Mouse (Mus musculus): ENCODE data around the gene Gstm1. TPM values are rescaled to one million over a fixed set of nuclear protein-coding genes. Genes with fewer than 3 reads are reported as not detected.

Gene Gstm1
- polyA plus RNA-seq (2012; rRNA removed) = 33.4 and 38.5 TPM in 2 replicates

DNA sequence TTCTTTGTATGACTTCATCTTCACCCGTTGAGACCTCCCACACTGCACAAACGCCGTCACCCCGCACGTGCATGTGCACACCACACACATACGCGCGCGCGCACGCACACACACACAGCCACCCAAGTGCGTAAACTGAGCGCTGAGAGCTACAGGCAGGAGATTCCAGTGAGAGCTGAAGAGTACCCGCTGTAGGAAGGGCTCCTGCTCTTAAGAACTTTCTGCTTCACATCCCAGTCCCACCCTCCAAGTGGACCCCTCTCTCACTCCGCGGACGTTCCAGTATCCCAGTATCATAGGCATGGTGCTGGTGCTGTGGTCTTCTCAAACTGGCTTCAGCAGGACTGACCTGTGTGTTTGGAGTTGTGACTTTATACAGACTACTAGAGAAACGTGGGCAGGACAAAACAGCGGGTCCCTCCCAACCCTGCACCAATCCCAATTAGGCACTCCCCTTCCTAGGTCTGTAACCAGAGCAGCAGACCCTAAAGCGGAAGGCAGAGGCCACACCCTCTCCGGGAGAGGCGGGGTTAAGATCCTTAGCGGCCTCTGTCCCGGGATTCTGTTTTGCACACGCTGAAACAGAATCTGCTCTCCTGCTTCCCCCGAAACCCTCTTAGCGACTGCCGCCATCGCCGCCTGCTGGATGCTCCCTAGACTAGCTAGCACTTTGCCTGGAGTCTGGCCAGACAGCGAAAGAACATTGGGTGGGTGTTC, at the start of gene Gstm1:
Gene Gstm1 (minus strand): TSS at position 501 of the 717 bp plus-strand sequence.
- TF ChIP-seq CTCF (IDR thresholded peaks at IDR 0.05; ENCODE audit: borderline replicate concordance, extremely low read depth, insufficient read depth, insufficient read length) = peak; percentile 93
- TF ChIP-seq POLR2A (IDR thresholded peaks at IDR 0.05; ENCODE audit: borderline replicate concordance, extremely low read depth, insufficient read depth, insufficient read length, poor library complexity, severe bottlenecking) = no peak
- DNase-seq (ENCODE audit: low read depth) = peak; percentile 97

GRCm38 (mm10) chr3:108067370-108067934, 49.7 kb upstream of the Gstm1 start:
- TF ChIP-seq POLR2A (IDR thresholded peaks at IDR 0.05; ENCODE audit: borderline replicate concordance, extremely low read depth, insufficient read depth, insufficient read length, poor library complexity, severe bottlenecking) = no peak
- no peak for TF ChIP-seq CTCF (IDR thresholded peaks at IDR 0.05; ENCODE audit: borderline replicate concordance, extremely low read depth, insufficient read depth, insufficient read length)

DNA sequence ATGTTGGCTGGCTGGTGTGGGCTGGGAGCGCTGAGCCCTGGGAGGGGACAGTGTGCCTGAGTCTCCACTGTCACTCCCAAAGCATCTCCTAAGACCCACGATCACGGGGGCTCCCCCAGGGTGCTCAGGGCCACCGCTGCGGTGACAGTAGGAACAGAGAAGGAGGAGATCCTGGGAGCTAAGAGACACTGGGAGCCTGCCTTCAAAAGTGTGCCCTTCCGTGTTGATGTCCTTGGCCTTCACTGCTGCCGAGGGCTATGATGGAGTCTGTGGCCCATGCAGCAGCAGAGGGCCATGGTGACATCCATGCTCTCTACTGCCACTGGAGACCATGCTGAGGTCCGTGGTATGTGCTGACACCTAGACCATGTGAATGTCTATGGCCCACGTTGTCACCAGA, 47.8 kb upstream of the Gstm1 start:
- no peak for DNase-seq (ENCODE audit: low read depth)
- no peak for TF ChIP-seq POLR2A (IDR thresholded peaks at IDR 0.05; ENCODE audit: borderline replicate concordance, extremely low read depth, insufficient read depth, insufficient read length, poor library complexity, severe bottlenecking)
- no peak for TF ChIP-seq CTCF (IDR thresholded peaks at IDR 0.05; ENCODE audit: borderline replicate concordance, extremely low read depth, insufficient read depth, insufficient read length)

More at GRCm38 (mm10) chr3:108067370-108067934, 49.7 kb upstream of the Gstm1 start:
- DNase-seq (ENCODE audit: low read depth) = no peak

- no peak for TF ChIP-seq POLR2A (IDR thresholded peaks at IDR 0.05; ENCODE audit: borderline replicate concordance, extremely low read depth, insufficient read depth, insufficient read length, poor library complexity, severe bottlenecking)
- TF ChIP-seq CTCF (IDR thresholded peaks at IDR 0.05; ENCODE audit: borderline replicate concordance, extremely low read depth, insufficient read depth, insufficient read length) = no peak
- no peak for DNase-seq (ENCODE audit: low read depth)
Measured at GRCm38 (mm10) chr3:108064672-108065071, 46.9 kb upstream of the Gstm1 start.

DNA sequence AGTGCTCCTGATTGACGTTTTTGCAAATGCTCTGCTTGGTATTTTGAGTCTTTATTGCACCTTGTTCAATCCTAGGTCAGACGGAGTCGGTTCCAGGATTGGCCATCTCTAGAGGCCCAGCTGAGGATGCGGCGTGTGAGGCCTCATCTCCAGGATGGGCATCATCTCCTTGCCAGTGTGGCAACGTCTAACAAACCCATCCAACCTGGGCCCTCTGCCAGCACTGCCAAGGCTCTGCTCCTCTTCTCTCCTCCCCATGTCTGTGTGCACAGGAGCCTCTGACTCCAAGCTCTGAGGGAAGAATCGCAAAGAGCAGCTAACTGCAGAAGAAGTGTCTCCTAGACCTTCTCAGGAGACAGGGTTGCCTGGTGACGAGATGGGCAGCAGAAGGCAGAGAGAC, 44.9 kb upstream of the Gstm1 start:
- DNase-seq (ENCODE audit: low read depth) = no peak
- TF ChIP-seq POLR2A (IDR thresholded peaks at IDR 0.05; ENCODE audit: borderline replicate concordance, extremely low read depth, insufficient read depth, insufficient read length, poor library complexity, severe bottlenecking) = no peak
- no peak for TF ChIP-seq CTCF (IDR thresholded peaks at IDR 0.05; ENCODE audit: borderline replicate concordance, extremely low read depth, insufficient read depth, insufficient read length)

- peak; percentile 49; the same call in 1 of the 2 replicates for TF ChIP-seq CTCF (IDR thresholded peaks at IDR 0.05; ENCODE audit: borderline replicate concordance, extremely low read depth, insufficient read depth, insufficient read length)
- no peak for TF ChIP-seq POLR2A (IDR thresholded peaks at IDR 0.05; ENCODE audit: borderline replicate concordance, extremely low read depth, insufficient read depth, insufficient read length, poor library complexity, severe bottlenecking)
- DNase-seq (ENCODE audit: low read depth) = peak; percentile 88
Measured at GRCm38 (mm10) chr3:108061420-108061819, 43.6 kb upstream of the Gstm1 start.

DNA sequence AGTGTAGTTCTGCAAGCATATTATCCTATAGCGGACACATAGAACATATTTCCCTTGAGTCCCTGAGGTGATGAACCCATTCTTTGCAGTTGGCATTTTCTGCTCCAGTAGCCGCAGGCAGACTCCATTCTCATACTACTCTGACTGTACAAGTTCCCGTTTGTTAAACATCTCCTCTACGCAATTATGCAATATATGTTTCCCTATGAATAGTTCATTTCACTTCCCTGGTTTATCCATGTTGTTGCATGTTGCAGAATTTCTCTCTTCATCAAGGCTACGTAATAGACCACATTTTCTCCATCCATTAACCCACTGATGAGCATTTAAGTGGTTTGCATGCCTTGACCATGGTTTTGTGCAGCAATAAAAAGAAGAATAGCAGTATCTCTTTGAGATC, 32.7 kb upstream of the Gstm1 start:
- no peak for DNase-seq (ENCODE audit: low read depth)
- TF ChIP-seq CTCF (IDR thresholded peaks at IDR 0.05; ENCODE audit: borderline replicate concordance, extremely low read depth, insufficient read depth, insufficient read length) (no peak), POLR2A (IDR thresholded peaks at IDR 0.05; ENCODE audit: borderline replicate concordance, extremely low read depth, insufficient read depth, insufficient read length, poor library complexity, severe bottlenecking) (no peak)

DNA sequence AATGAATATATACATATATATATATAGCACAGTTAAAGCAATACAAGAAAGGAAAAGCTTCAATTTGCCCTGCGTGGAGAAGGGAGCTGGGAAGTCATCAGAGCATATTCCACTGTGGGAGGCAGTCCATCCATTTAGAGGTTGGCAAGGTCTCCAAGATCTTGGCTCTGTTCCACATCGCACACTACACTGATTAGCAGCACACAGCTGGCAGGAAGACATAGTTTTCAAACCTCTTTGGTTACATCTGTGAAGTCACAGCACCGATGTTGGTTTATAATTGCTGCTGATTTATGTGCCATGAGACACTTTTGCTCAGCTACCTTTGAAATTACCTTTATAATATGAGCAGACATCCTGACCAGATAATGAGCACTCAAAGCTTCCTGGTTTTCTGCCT, 30.5 kb upstream of the Gstm1 start:
- DNase-seq (ENCODE audit: low read depth) = peak; percentile 29
- TF ChIP-seq CTCF (IDR thresholded peaks at IDR 0.05; ENCODE audit: borderline replicate concordance, extremely low read depth, insufficient read depth, insufficient read length) (no peak), POLR2A (IDR thresholded peaks at IDR 0.05; ENCODE audit: borderline replicate concordance, extremely low read depth, insufficient read depth, insufficient read length, poor library complexity, severe bottlenecking) (no peak)

GRCm38 (mm10) chr3:108046944-108047655, 29.3 kb upstream of the Gstm1 start:
- no peak for DNase-seq (ENCODE audit: low read depth)
- no peak for TF ChIP-seq POLR2A (IDR thresholded peaks at IDR 0.05; ENCODE audit: borderline replicate concordance, extremely low read depth, insufficient read depth, insufficient read length, poor library complexity, severe bottlenecking)
- TF ChIP-seq CTCF (IDR thresholded peaks at IDR 0.05; ENCODE audit: borderline replicate concordance, extremely low read depth, insufficient read depth, insufficient read length) = no peak

GRCm38 (mm10) chr3:108044394-108045140, 26.8 kb upstream of the Gstm1 start, which contains the start of gene Gstm4:
Gene Gstm4, minus strand, starts transcription at chr3:108044894.
- DNase-seq (ENCODE audit: low read depth) = peak; percentile 89
- TF ChIP-seq CTCF (IDR thresholded peaks at IDR 0.05; ENCODE audit: borderline replicate concordance, extremely low read depth, insufficient read depth, insufficient read length) (no peak), POLR2A (IDR thresholded peaks at IDR 0.05; ENCODE audit: borderline replicate concordance, extremely low read depth, insufficient read depth, insufficient read length, poor library complexity, severe bottlenecking) (peak; percentile 25; the same call in 1 of the 2 replicates)

DNA sequence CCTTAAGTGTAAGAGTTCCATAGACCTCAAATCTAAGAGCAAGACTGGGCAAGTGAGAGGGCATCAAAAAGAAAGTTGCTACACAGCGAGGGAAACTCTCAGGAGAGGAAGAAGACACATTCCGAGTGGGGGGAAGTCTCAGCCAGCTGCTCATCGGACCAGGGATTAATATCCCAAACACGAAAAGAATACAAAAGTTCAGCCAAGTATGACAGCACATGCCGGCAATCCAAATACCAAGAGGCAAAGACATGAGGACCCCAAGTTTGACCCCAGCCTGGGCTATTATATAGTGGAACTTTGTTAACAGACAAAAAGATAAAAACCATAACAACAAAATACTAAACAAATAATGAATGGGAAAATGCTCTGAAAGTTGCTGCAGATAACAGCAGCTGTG, 15.4 kb upstream of the Gstm1 start:
- DNase-seq (ENCODE audit: low read depth) = no peak
- TF ChIP-seq CTCF (IDR thresholded peaks at IDR 0.05; ENCODE audit: borderline replicate concordance, extremely low read depth, insufficient read depth, insufficient read length) (no peak), POLR2A (IDR thresholded peaks at IDR 0.05; ENCODE audit: borderline replicate concordance, extremely low read depth, insufficient read depth, insufficient read length, poor library complexity, severe bottlenecking) (no peak)

Measured in brain, embryonic 14.5 days (tissue).